Mouse (Mus musculus): Measurements from ENCODE around the gene Coq10b.

DNA sequence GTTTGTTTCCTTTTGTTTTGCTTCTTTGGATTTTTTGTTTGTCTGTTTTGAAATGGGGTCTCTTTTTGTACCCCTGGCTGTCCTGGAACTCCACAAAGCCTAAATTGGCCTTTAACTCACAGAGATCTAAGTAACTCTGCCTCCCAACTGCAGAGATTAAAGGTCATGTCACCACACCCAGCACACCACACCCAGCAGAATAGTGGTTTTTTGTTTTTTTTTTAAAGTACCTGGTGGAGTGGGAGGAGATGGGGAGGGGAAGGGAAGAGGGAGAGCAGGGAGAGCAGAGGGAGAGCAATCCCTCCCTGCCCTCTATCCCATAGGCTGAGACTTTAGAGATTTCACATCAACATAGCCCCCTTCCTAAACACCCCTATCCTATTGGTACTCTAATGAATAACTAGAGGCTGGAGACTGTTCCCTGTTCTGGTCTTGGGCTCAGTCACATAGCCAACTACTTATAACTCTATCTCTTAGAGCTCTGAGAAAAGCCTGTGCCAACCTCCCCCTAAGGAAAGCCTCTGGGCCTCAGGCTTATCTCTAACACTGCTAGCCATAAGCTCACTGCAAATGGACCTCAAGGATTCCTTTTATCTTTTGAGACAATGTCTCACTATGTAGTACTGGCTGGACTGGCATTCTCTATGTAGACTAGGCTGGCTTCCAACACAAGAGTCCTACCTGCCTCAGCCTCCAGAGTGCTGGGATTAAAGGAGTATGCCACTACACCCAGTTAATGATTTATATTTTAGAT, 21.4 kb upstream of the Coq10b start:
- TF ChIP-seq GATA1 (IDR thresholded peaks at IDR 0.05; ENCODE audit: borderline replicate concordance, low read length) (no peak), FLI1 (IDR thresholded peaks at IDR 0.05; ENCODE audit: low read length) (no peak)
